12 mouse cellular contexts compared by ENCODE assay signal in genomic region chr17:31703276-31703980, GRCm38 (mm10). TPM values are rescaled to one million over a fixed set of nuclear protein-coding genes. Genes with fewer than 3 reads are reported as not detected.
DNase-seq lines count a peak whose midpoint lies in the region; ATAC-seq and TF ChIP-seq lines count a peak whose summit lies in the region.
"Had no signal": no experiment of that assay in that cellular context is flagged by ENCODE, and none has a peak within 500 bp of the region (broad histone marks: within the 10 kb centered on the region; RNA-seq: fewer than 3 reads in every experiment).

No protein-coding gene starts in this region.

- no peaks in the 10 kb centered on the region for H3K27me3 ChIP-seq in heart, embryonic 11.5 days (ENCODE audit: control insufficient read depth, insufficient read depth, low read length)
- H3K27me3 ChIP-seq in liver, postnatal 0 days (ENCODE audit: insufficient read depth, low read length): no peaks in the 10 kb centered on the region
- H3K27me3 ChIP-seq in hindbrain, embryonic 14.5 days (ENCODE audit: control insufficient read depth, insufficient read depth, low read length): no peaks in the 10 kb centered on the region
- H3K27me3 ChIP-seq: heart, embryonic 13.5 days had no signal

- peak; percentile 98 for DNase-seq in heart, adult 11 months
- DNase-seq in NIH3T3 (ENCODE audit: low read depth): peak; percentile 86
- DNase-seq in heart, adult 8-10 months (ENCODE audit: low spot score): peak; percentile 56
- DNase-seq in liver, postnatal 0 days: peak; percentile 41
- DNase-seq in spleen, postnatal 4 days (ENCODE audit: low spot score in 2 of 2): no peak
- no peak for DNase-seq in hindbrain, embryonic 14.5 days (ENCODE audit: low spot score)
- no peak for DNase-seq in spleen, postnatal 36 days (ENCODE audit: low spot score in 2 of 2)
- DNase-seq: B cell, adult 2 months; cerebellum, adult 11 months had no signal

- no peak overlapping the region for H3K9ac ChIP-seq in heart, embryonic 11.5 days (ENCODE audit: low read depth, low read length)
- H3K9ac ChIP-seq in liver, postnatal 0 days (replicated peaks): no peak overlapping the region
- no peak overlapping the region for H3K9ac ChIP-seq in hindbrain, embryonic 14.5 days
- H3K9ac ChIP-seq: heart, embryonic 13.5 days had no signal

- H3K9me3 ChIP-seq in heart, embryonic 11.5 days (replicated peaks; ENCODE audit: control insufficient read depth, low read length): no peaks in the 10 kb centered on the region
- no peaks in the 10 kb centered on the region for H3K9me3 ChIP-seq in liver, postnatal 0 days (ENCODE audit: low read length)
- no peaks in the 10 kb centered on the region for H3K9me3 ChIP-seq in hindbrain, embryonic 14.5 days (ENCODE audit: control insufficient read depth, low read length)
- H3K9me3 ChIP-seq: heart, embryonic 13.5 days; megakaryocyte, embryonic 14.5 days had no signal

- no peak for TF ChIP-seq EP300 in liver, postnatal 0 days (IDR thresholded peaks at IDR 0.05; ENCODE audit: low read depth)

- ATAC-seq in heart, embryonic 11.5 days (replicated peaks; ENCODE audit: insufficient number of reproducible peaks, low FRiP score, low TSS enrichment): no peak
- ATAC-seq in liver, postnatal 0 days: peak; percentile 95
- ATAC-seq in hindbrain, embryonic 14.5 days (ENCODE audit: low FRiP score): no peak

- no peak overlapping the region for H3K27ac ChIP-seq in heart, embryonic 11.5 days (ENCODE audit: low read depth, low read length)
- H3K27ac ChIP-seq in liver, postnatal 0 days (ENCODE audit: low read depth): peak overlapping the region; percentile 87
- H3K27ac ChIP-seq in hindbrain, embryonic 14.5 days: no peak overlapping the region
- H3K27ac ChIP-seq: heart, embryonic 13.5 days had no signal

- H3K4me1 ChIP-seq in heart, embryonic 11.5 days (ENCODE audit: control insufficient read depth, insufficient read depth, low read length): no peaks in the 10 kb centered on the region
- H3K4me1 ChIP-seq in liver, postnatal 0 days (ENCODE audit: insufficient read depth): no peaks in the 10 kb centered on the region
- no peaks in the 10 kb centered on the region for H3K4me1 ChIP-seq in hindbrain, embryonic 14.5 days (replicated peaks; ENCODE audit: control insufficient read depth, insufficient read depth, low read length)
- H3K4me1 ChIP-seq: megakaryocyte, embryonic 14.5 days had no signal

- TF ChIP-seq CTCF in liver, postnatal 0 days (IDR thresholded peaks at IDR 0.05; ENCODE audit: low read depth): no peak

- H3K4me3 ChIP-seq in heart, embryonic 11.5 days (ENCODE audit: low read depth, low read length): no peak overlapping the region
- H3K4me3 ChIP-seq in liver, postnatal 0 days (ENCODE audit: low read depth, low read length): no peak overlapping the region
- no peak overlapping the region for H3K4me3 ChIP-seq in hindbrain, embryonic 14.5 days (replicated peaks; ENCODE audit: low read length)
- H3K4me3 ChIP-seq: heart, embryonic 13.5 days; megakaryocyte, embryonic 14.5 days had no signal

- no peak overlapping the region for H3K4me2 ChIP-seq in heart, embryonic 11.5 days
- no peak overlapping the region for H3K4me2 ChIP-seq in liver, postnatal 0 days (ENCODE audit: low read depth, low read length)
- H3K4me2 ChIP-seq in hindbrain, embryonic 14.5 days (replicated peaks): no peak overlapping the region
- H3K4me2 ChIP-seq: heart, embryonic 13.5 days had no signal

- WGBS in heart, embryonic 11.5 days (ENCODE audit: insufficient replicate concordance): 62% methylated on average over 6 of the region's 6 CpGs
- WGBS in liver, postnatal 0 days (ENCODE audit: insufficient replicate concordance): 56% methylated on average over 6 of the region's 6 CpGs
- 80% methylated on average over 6 of the region's 6 CpGs for WGBS in hindbrain, embryonic 14.5 days

- H3K36me3 ChIP-seq in heart, embryonic 11.5 days (ENCODE audit: control insufficient read depth, insufficient read depth, low read length): no peaks in the 10 kb centered on the region
- H3K36me3 ChIP-seq in liver, postnatal 0 days (replicated peaks; ENCODE audit: insufficient read depth, low read length): no peaks in the 10 kb centered on the region
- H3K36me3 ChIP-seq in hindbrain, embryonic 14.5 days (replicated peaks; ENCODE audit: control insufficient read depth, insufficient read depth): no peaks in the 10 kb centered on the region
- H3K36me3 ChIP-seq: heart, embryonic 13.5 days had no signal

RNA-seq across cellular contexts. Expression of gene Cryaa, which starts 25.8 kb away (rescaled TPM):
- not detected in 2 replicates for polyA plus RNA-seq in heart, embryonic 11.5 days (2014; fragmentation: Nextera tagmentation; extraction: Ambion mirVana)
- total RNA-seq in heart, adult 8-10 months (2022): not detected
- not detected in 2 replicates for polyA plus RNA-seq in liver, postnatal 0 days (2015; fragmentation: Nextera tagmentation; extraction: Ambion mirVana)
- 0.20 and 0.30 TPM in 2 replicates for polyA plus RNA-seq in hindbrain, embryonic 14.5 days (2014; fragmentation: Nextera tagmentation; extraction: Ambion mirVana)
- polyA plus RNA-seq: heart, embryonic 13.5 days had no signal

RNA-seq across cellular contexts. Expression of gene U2af1, which starts 44.7 kb away (rescaled TPM):
- 117 and 145 TPM in 2 replicates for polyA plus RNA-seq in heart, embryonic 11.5 days (2014; fragmentation: Nextera tagmentation; extraction: Ambion mirVana)
- total RNA-seq in heart, adult 8-10 months (2022): 10 to 100 TPM; 63.4 to 76.0 (median 68.3) TPM
- 118 and 124 TPM in 2 replicates for polyA plus RNA-seq in liver, postnatal 0 days (2015; fragmentation: Nextera tagmentation; extraction: Ambion mirVana)
- polyA plus RNA-seq in hindbrain, embryonic 14.5 days (2014; fragmentation: Nextera tagmentation; extraction: Ambion mirVana): 92.9 and 105 TPM in 2 replicates

Comparison
In these comparisons a context has a peak if more than half of its experiments do, and no peak if none do; other contexts are left out.
1. DNase-seq: peak in heart, adult 11 months (single experiment), NIH3T3 (single experiment), heart, adult 8-10 months (single experiment) and liver, postnatal 0 days (single experiment); none in spleen, postnatal 4 days (0 of 2), hindbrain, embryonic 14.5 days (single experiment) and spleen, postnatal 36 days (0 of 2).